Mouse (Mus musculus) ovary, postnatal 10 days (tissue): ENCODE results near the gene Fpr3.
"Not testable (repeated sequence)": the region's sequence is repeated elsewhere in the genome, so short reads cannot be mapped to it uniquely, and the experiment has no call there.

Experiments
- DNase-seq: peaks from one replicate; pipeline ENCODE4 v3.0.0; 2022; ENCODE audit warnings: low spot score

The Fpr3 gene

GRCm38 (mm10) chr17:17883840-17884239 is 3.8 kb upstream of the Fpr3 start, which contains the start of gene Fpr1:
Gene Fpr1, minus strand, starts transcription at chr17:17883940.
- DNase-seq, result no peak

- DNase-seq, result no peak
Observed at GRCm38 (mm10) chr17:17889732-17890425, 2.2 kb downstream of the Fpr3 start.

GRCm38 (mm10) chr17:17896039-17896438 is 8.4 kb downstream of the Fpr3 start:
- no peak for DNase-seq

GRCm38 (mm10) chr17:17899268-17899667 is 11.6 kb downstream of the Fpr3 start:
- DNase-seq, result no peak

- no peak for DNase-seq
Observed at GRCm38 (mm10) chr17:17900768-17901167, 13.1 kb downstream of the Fpr3 start.

- peak; percentile 54 for DNase-seq
Observed at GRCm38 (mm10) chr17:17909636-17910421, 22.2 kb downstream of the Fpr3 start.

- DNase-seq, result not testable (repeated sequence)
Observed at GRCm38 (mm10) chr17:17912618-17913017, 25.0 kb downstream of the Fpr3 start.

- no peak for DNase-seq
Observed at GRCm38 (mm10) chr17:17917376-17917775, 29.7 kb downstream of the Fpr3 start.

- no peak for DNase-seq
Observed at GRCm38 (mm10) chr17:17917782-17918181, 30.1 kb downstream of the Fpr3 start.

- no peak for DNase-seq
Observed at GRCm38 (mm10) chr17:17973443-17973842, 85.8 kb downstream of the Fpr3 start.

GRCm38 (mm10) chr17:17981232-17981631 is 93.6 kb downstream of the Fpr3 start:
- DNase-seq, result not testable (repeated sequence)

- no peak for DNase-seq
Observed at GRCm38 (mm10) chr17:18004752-18005151, 117.1 kb downstream of the Fpr3 start.
